Mouse (Mus musculus): ENCODE data around the gene Dnajb14.
"Not testable (repeated sequence)": the region's sequence is repeated elsewhere in the genome, so short reads cannot be mapped to it uniquely, and the experiment has no call there.

Gene Dnajb14

DNA sequence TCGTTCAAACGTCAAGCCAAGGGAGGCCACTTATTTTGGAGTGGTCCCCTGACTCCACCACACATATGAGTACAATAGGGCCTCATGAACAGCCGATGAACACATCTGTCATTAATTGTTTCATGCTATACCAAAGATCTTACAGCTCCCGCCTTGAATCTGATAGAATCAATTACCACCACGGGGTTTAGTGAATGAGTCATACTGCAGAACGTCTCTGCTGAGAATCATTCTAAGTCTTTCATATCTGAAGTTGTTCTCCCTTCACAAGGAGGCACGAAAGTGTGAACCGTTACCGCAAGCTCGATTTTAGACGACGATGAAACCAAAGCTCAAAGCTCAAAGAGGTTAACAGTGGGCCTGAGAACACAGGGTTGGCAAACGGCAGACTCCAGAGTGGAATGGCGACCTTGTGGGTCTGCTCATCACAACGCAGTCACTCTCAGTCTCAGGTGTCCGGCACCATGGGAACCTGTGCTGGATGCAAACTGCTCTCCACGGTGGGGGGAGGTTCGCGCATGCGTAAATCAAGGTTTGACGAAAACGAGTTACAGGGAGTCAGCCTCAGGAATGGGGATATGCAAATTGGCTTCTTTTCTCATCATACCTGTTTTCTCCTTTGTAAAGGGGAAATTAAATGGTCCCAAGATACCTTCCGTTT lies 86.9 kb downstream of the Dnajb14 start:
- DNase-seq: no peak

DNA sequence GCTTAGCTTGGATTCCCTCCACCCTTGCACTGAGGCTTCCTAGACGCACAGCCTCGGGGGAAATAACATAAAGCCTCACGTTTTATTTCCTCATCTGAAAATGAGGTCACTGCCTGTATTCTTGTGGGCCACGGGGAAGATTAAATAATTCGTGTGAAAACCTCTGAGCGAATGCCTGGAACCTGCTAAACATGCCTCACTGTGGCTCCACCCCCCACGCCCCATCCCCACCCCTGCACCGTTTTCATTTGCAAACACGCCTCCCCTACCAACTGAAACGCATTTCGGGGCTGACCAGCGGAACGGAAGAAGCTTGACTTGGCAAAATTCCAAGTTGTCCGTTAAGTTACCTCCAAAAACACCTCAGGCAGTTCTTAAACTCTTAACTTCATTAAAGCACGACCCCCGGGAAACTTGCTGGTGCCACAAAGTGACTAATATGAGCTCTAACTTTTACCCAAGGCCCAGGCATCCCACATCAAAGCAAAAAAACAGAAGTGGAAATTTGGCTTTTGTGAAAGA lies 88.1 kb downstream of the Dnajb14 start:
- no peak for DNase-seq

DNA sequence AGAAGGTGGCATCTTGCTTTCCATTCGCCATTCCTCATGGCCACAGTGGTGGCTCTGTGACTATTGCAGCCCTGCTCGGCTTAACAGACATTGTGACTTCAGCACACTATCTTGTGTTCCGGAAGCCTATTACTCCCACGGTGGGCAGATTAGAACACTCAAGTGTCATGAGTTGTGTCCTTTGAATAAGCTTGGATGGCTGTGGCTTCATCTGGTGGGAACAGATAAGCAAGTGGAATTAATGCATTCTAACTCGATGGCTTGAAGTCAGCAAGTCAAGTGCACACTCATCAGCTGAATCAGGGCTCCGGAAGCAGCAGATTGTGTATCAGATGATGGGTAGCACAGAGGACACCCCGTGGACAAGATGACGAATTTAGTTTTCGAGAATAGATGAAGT lies 90.4 kb downstream of the Dnajb14 start:
- no peak for DNase-seq

DNA sequence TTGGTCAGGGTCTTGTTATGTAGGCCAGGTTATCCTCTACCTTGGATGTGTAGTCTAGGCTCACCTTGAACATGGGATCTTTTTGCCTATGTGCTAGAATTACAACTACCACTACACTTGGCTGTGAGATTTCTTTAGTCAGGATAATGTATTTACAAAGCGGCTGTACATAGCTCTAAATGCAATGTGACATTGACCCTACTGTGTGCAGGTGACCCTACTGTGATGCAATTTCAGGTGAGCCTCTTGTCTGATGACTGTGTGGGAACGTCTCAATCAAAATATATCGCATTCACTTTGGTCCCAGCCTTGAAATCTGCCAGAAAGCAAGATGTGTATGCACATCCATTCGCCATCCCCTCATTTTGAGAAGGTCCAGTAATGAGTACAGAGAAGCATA lies 90.9 kb downstream of the Dnajb14 start:
- DNase-seq: no peak

DNA sequence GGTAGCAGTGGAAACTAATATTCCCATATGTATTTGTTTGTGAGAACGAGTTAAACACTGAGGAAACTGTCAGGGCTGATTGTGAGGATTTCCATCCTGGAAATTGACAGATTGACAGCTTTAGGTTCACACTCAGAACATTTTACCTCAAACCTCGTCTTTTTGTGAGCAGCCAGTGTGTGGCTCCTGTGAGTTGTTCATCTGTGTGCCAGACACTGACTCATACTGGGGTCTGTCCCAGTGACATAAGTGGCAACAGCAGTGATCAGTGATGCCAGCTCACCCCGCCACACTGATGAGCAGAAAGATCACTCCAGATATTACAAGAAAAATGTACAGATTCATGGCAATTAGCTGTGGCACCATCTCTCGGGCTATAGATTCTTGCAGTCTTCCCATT lies 92.0 kb downstream of the Dnajb14 start:
- DNase-seq: peak; percentile 37 to 49

DNA sequence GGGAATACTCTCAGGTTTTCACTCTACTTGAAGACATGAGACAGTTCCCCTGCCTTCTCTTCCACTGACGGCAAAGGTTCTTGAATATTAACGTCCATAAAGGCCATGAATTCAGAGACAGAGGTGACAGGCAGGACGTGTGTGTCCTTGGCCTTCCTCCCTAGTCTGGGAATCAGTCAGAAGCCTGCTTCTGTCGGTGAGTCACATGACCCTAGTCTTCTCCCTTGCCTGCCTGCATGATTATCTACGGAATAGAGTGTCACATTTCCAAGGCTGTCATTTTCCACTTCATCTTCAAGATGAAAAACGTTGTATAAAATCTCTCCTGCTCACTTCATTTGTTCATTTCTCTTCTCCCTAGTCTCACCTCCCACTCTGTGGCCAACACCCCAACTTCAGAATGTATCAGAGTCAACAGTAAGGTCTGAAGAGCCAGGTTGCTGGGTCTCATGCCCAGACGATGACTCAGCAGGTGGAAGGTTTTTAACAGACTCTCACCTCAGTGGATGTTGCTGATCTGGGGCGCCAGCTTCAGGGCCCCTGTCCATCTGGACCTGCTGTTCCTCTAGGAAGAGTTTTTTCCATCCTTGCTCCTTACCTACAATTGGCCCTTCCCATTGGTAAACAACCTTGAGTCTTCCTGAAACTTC lies 94.4 kb downstream of the Dnajb14 start:
- peak; percentile 52 to 64 for DNase-seq

DNA sequence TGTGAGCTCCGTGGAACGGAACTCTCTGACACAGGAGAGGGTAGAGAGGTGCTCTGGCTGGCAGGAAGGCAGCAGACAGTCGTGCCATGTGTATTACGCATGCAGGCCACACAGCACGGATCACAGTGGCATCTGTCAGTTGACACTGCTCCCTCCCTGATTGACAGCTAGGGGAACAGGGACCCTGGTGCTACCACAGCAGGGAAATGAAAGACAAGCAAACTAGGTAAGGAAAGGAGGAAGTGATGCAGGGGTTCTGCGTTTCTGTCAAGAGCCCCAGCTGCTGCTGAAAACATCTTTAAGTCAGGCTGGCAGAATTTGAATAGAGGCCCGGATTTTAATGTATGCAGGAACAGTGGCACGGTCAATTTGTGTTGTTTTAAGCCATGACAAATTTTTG lies 96.0 kb downstream of the Dnajb14 start:
- no peak for DNase-seq

DNA sequence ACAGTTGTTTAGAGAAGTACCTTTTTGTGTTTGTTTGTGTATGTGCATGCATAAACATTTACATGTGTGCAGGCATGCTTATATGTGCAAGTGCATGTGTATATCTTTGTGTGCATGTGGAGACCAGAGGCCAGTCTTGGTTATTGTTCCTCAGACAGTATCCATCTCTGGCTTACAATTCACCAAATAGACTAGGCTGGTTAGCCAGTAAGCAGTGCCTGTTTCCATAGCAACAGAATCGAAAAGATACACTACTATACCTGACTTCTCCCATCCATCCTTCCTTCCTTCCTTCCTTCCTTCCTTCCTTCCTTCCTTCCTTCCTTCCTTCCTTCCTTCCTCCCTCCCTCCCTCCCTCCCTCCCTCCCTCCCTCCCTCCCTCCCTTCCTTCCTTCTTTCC lies 96.5 kb downstream of the Dnajb14 start:
- DNase-seq: not testable (repeated sequence)

Data from cerebellum, postnatal 14 days (tissue).